Comparison of ENCODE assay signal across 8 mouse cellular contexts in the genomic region with DNA sequence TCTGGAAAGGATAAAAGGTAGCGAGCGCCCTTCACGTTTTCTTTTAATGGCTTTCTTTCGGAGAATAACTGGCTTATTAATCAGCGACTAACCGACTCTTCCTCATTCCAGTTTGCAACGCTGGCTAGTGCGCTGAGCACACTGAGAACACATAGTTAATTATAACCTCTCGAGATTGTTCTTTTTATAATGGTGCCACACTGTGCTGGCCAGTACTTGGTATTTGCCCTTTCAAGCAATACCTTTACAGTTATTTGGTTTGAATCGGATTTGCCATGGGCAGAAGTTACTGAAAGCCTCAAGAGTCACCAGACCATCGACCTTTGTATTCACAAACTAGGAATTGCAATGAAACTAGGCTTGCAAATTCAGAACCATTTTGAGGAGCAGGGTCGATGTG. TPM values are rescaled to one million over a fixed set of nuclear protein-coding genes. Genes with fewer than 3 reads are reported as not detected.
DNase-seq lines count a peak whose midpoint lies in the region; ATAC-seq and TF ChIP-seq lines count a peak whose summit lies in the region.

No protein-coding gene starts in this region.

- peaks cover 3% of the 10 kb centered on the region for H3K79me2 ChIP-seq in heart, adult 2 months (replicated peaks; ENCODE audit: control insufficient read depth, insufficient read depth, low read length)

- H3K9me3 ChIP-seq in liver, embryonic 11.5 days (ENCODE audit: control insufficient read depth, low read length), result no peaks in the 10 kb centered on the region

- TF ChIP-seq POLR2A in heart, adult 2 months (IDR thresholded peaks at IDR 0.05; ENCODE audit: insufficient read depth, low read depth, low read length), result no peak

- peak overlapping the region; percentile 79 for H3K4me3 ChIP-seq in heart, adult 2 months
- peak overlapping the region; percentile 80 for H3K4me3 ChIP-seq in liver, embryonic 11.5 days (ENCODE audit: low read depth, low read length)

- peak overlapping the region; percentile 89 for H3K27ac ChIP-seq in heart, adult 2 months
- H3K27ac ChIP-seq in liver, embryonic 11.5 days (ENCODE audit: low read depth, low read length), result peak overlapping the region; percentile 94

- no peaks in the 10 kb centered on the region for H3K27me3 ChIP-seq in heart, adult 2 months (ENCODE audit: control insufficient read depth, insufficient read depth, low read length)
- H3K27me3 ChIP-seq in liver, embryonic 11.5 days (replicated peaks; ENCODE audit: control insufficient read depth, insufficient read depth, low read length), result no peaks in the 10 kb centered on the region

- peak overlapping the region; percentile 96 for H3K9ac ChIP-seq in heart, adult 2 months (ENCODE audit: low read depth, low read length)
- peak overlapping the region; percentile 91 for H3K9ac ChIP-seq in liver, embryonic 11.5 days (ENCODE audit: low read depth, low read length)

- peaks cover 7% of the 10 kb centered on the region for H3K4me1 ChIP-seq in heart, adult 2 months (ENCODE audit: control insufficient read depth, insufficient read depth, low read length)
- H3K4me1 ChIP-seq in liver, embryonic 11.5 days (replicated peaks; ENCODE audit: control insufficient read depth, insufficient read depth, low read length), result peaks cover 5% of the 10 kb centered on the region; the same call in 1 of the 2 replicates

- TF ChIP-seq CTCF in heart, adult 2 months (IDR thresholded peaks at IDR 0.05), result no peak

- peaks cover 11% of the 10 kb centered on the region for H3K36me3 ChIP-seq in heart, adult 2 months (ENCODE audit: control insufficient read depth, insufficient read depth, low read length)
- H3K36me3 ChIP-seq in liver, embryonic 11.5 days (ENCODE audit: control insufficient read depth, insufficient read depth, low read length), result 0 out of 2 replicates have a peak, but pooled peaks cover 8% of the 10 kb centered on the region

- ATAC-seq in granulocyte monocyte progenitor cell, adult 5-6 weeks (replicated peaks; ENCODE audit: poor library complexity, severe bottlenecking), result peak; percentile 17; the same call in 1 of the 2 replicates
- no peak for ATAC-seq in liver, embryonic 11.5 days (replicated peaks; ENCODE audit: low FRiP score)

- H3K4me2 ChIP-seq in liver, embryonic 11.5 days, result peak overlapping the region; percentile 91

- 1% methylated on average over 12 of the region's 12 CpGs for WGBS in heart, adult 2 months
- WGBS in liver, embryonic 11.5 days, result 3% methylated on average over 12 of the region's 12 CpGs

- intact Hi-C loops in heart, adult 2 months (cut with DNase I), result loop anchor here (2.0 to 10.0 kb wide), 4 partner anchors 88 to 185 kb away; a partner anchor contains a TSS

- no peak for TF ChIP-seq EP300 in heart, adult 2 months (IDR thresholded peaks at IDR 0.05; ENCODE audit: insufficient read depth, low read depth, low read length)

- DNase-seq in heart, adult 2 months, result no peak
- DNase-seq in heart, postnatal 4 days, result no peak
- DNase-seq in MN1 (ENCODE audit: low spot score), result peak; percentile 45
- no peak for DNase-seq in liver, embryonic 11.5 days (ENCODE audit: low spot score)
- DNase-seq in urinary bladder, postnatal 14 days (ENCODE audit: low spot score), result no peak
- no peak for DNase-seq in right cerebral cortex, postnatal 4 days
- no peak for DNase-seq in cerebellum, postnatal 10 days

RNA-seq across cellular contexts. Expression of a gene that starts 0.7 kb away (rescaled TPM):
- 1 to 10 TPM; 8.9 to 9.1 TPM for total RNA-seq in heart, adult 2 months (2021)
- not detected in 2 replicates for polyA plus RNA-seq in heart, adult 2 months (2012; rRNA removed)
- 10 to 100 TPM in 1 of 2 experiments, 1 to 10 TPM in 1; 9.3 to 11.7 TPM for total RNA-seq in heart, postnatal 4 days (2021)
- total RNA-seq in granulocyte monocyte progenitor cell, adult 5-6 weeks (2014; fragmentation: Nextera tagmentation), result not detected in 2 replicates
- not detected in 2 replicates for total RNA-seq in granulocyte monocyte progenitor cell, adult 5-6 weeks (2017)
- 0.40 and 0.80 TPM in 2 replicates for polyA plus RNA-seq in liver, embryonic 11.5 days (2014; fragmentation: Nextera tagmentation; extraction: Ambion mirVana)

RNA-seq across cellular contexts. Expression of a gene that starts 0.7 kb away (rescaled TPM):
- total RNA-seq in heart, adult 2 months (2021), result 10 to 100 TPM; 23.7 to 26.8 TPM
- polyA plus RNA-seq in heart, adult 2 months (2012; rRNA removed), result 22.2 and 26.1 TPM in 2 replicates
- 10 to 100 TPM; 28.5 to 29.0 TPM for total RNA-seq in heart, postnatal 4 days (2021)
- total RNA-seq in granulocyte monocyte progenitor cell, adult 5-6 weeks (2014; fragmentation: Nextera tagmentation), result 62.8 and 84.3 TPM in 2 replicates
- total RNA-seq in granulocyte monocyte progenitor cell, adult 5-6 weeks (2017), result 37.3 and 37.9 TPM in 2 replicates
- polyA plus RNA-seq in liver, embryonic 11.5 days (2014; fragmentation: Nextera tagmentation; extraction: Ambion mirVana), result 33.5 and 34.8 TPM in 2 replicates

RNA-seq across cellular contexts. Expression of a gene that starts 37.6 kb away (rescaled TPM):
- not detected for total RNA-seq in heart, adult 2 months (2021)
- polyA plus RNA-seq in heart, adult 2 months (2012; rRNA removed), result 0.14 TPM in 1 of 2 replicates, not detected in the other
- not detected for total RNA-seq in heart, postnatal 4 days (2021)
- total RNA-seq in granulocyte monocyte progenitor cell, adult 5-6 weeks (2014; fragmentation: Nextera tagmentation), result not detected in 2 replicates
- total RNA-seq in granulocyte monocyte progenitor cell, adult 5-6 weeks (2017), result not detected in 2 replicates
- polyA plus RNA-seq in liver, embryonic 11.5 days (2014; fragmentation: Nextera tagmentation; extraction: Ambion mirVana), result 0.14 TPM in 1 of 2 replicates, not detected in the other

Comparison
In these comparisons a context has a peak if more than half of its experiments do, and no peak if none do; other contexts are left out.
1. RNA of a gene that starts 0.7 kb away (total RNA-seq): 9.3 to 11.7 TPM in heart, postnatal 4 days and 8.9 to 9.1 TPM in heart, adult 2 months; not detected in granulocyte monocyte progenitor cell, adult 5-6 weeks; every median in the first group is over 4 times any median in the second.